Mouse (Mus musculus): Measurements from ENCODE around the gene Epha4. TPM values are rescaled to one million over a fixed set of nuclear protein-coding genes. Genes with fewer than 3 reads are reported as not detected.

Epha4 gene
- polyA plus RNA-seq, 1 experiment from 2014 or later, result 12.0 TPM

DNA sequence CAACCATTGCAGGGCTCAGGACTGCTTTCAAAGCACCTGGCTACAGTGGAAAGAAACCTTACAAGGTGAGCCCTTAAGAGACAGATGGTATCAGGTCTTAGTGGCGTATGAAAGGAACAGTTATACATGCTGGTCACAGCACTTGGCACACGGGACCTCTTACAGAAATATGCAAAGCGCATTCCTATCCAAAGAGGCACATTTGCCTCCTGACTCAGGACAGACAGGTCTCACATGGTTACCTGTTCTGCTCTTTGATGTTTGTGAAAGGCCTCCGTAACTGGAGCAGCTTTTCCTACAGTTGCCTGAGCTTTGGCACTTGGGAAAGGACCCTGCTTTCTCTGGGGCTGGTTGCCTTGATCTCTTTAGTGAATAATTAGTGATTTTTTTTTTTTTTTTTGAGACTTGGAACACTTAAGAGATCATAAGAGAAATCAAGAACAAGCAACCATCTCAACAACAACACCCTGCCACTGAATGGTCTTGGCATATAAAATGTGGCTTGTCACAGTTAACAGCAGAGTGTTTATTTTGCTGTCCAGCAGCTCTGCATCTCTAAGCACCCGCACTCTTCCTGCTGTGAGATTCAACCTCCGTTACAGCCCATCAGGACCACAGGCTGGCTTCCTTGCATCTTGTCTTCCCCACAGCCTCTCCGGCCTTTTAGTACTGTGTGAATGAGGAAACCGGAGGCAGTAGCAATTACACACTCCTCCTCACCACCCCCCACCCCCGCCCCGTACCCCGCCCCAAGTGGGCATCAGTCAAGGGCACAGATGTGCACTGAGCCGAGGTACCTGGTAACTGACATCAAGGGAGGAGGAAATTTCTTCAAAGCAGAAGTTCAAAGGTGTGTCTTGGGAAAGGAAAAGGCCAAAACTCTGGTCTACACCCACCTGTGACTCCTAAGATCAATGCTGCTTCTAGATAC is 41.2 kb downstream of the Epha4 start:
- Histone ChIP-seq H3K4me1 (replicated peaks; ENCODE audit: insufficient read depth, low read length) (no peaks in the 10 kb centered on the region; the same call in 1 of the 2 replicates), H3K27me3 (ENCODE audit: insufficient read depth, low read length) (no peaks in the 10 kb centered on the region), H3K36me3 (ENCODE audit: insufficient read depth, low read length) (no peaks in the 10 kb centered on the region), H3K9ac (ENCODE audit: low read depth, low read length) (no peak overlapping the region), H3K9me3 (replicated peaks; ENCODE audit: low read length) (no peaks in the 10 kb centered on the region), H3K4me3 (replicated peaks; ENCODE audit: low read depth, low read length) (no peak overlapping the region), H3K27ac (no peak overlapping the region), H3K4me2 (ENCODE audit: low read length) (no peak overlapping the region)
- WGBS, result 35% methylated on average over 12 of the region's 12 CpGs
- DNase-seq (ENCODE audit: low spot score), result no peak
- no peak for ATAC-seq (replicated peaks; ENCODE audit: low FRiP score, low read depth)
- TF ChIP-seq CTCF (IDR thresholded peaks at IDR 0.05; ENCODE audit: low read depth), result no peak

DNA sequence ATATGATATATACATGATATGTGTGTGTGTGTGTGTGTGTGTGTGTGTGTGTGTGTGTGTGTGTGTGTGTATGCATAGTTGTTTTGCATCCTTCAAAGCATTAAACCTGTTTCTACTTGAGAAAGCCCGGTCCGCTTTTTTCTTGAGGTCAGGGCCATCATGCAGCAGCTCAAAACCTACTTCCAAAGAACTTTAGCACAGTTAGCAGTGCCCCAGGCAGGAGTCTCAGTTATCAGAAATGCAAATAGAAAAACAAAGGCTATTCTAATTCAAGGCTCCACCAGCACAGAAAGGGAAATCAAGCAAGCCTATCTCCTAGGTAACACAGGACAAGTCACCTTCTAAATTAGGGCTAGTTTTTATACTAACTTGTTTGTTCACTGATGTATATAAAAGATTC is 42.3 kb downstream of the Epha4 start:
- Histone ChIP-seq H3K36me3 (ENCODE audit: insufficient read depth, low read length) (no peaks in the 10 kb centered on the region), H3K4me3 (replicated peaks; ENCODE audit: low read depth, low read length) (no peak overlapping the region), H3K27ac (no peak overlapping the region), H3K4me1 (replicated peaks; ENCODE audit: insufficient read depth, low read length) (no peaks in the 10 kb centered on the region; the same call in 1 of the 2 replicates), H3K9ac (ENCODE audit: low read depth, low read length) (no peak overlapping the region), H3K4me2 (ENCODE audit: low read length) (no peak overlapping the region), H3K27me3 (ENCODE audit: insufficient read depth, low read length) (no peaks in the 10 kb centered on the region), H3K9me3 (replicated peaks; ENCODE audit: low read length) (no peaks in the 10 kb centered on the region)
- ATAC-seq (replicated peaks; ENCODE audit: low FRiP score, low read depth) (no peak), DNase-seq (ENCODE audit: low spot score) (no peak)
- 75% methylated on average over 2 of the region's 2 CpGs for WGBS
- TF ChIP-seq CTCF (IDR thresholded peaks at IDR 0.05; ENCODE audit: low read depth), result no peak

DNA sequence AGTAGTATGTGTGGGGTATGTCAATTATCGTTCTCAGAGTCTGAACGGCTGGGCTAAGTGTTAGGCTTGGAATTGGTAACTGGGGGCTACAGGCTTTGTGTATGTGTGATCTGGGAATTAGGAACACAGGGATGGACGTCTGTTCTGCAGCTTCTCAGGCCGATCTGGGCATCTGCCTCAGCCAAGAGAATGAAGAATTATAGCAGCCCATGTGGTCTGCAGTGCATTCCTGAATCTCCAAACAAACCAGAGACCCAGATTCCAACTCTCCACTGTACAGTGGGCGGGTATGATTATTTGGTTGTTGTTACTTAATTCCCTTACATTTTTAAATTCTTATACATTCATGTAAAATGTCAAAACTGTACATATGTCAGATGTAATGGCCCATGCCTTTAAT is 43.4 kb downstream of the Epha4 start:
- Histone ChIP-seq H3K4me3 (replicated peaks; ENCODE audit: low read depth, low read length) (no peak overlapping the region), H3K27me3 (ENCODE audit: insufficient read depth, low read length) (no peaks in the 10 kb centered on the region), H3K9ac (ENCODE audit: low read depth, low read length) (no peak overlapping the region), H3K4me1 (replicated peaks; ENCODE audit: insufficient read depth, low read length) (no peaks in the 10 kb centered on the region; the same call in 1 of the 2 replicates), H3K4me2 (ENCODE audit: low read length) (no peak overlapping the region), H3K36me3 (ENCODE audit: insufficient read depth, low read length) (no peaks in the 10 kb centered on the region), H3K27ac (no peak overlapping the region), H3K9me3 (replicated peaks; ENCODE audit: low read length) (no peaks in the 10 kb centered on the region)
- DNase-seq (ENCODE audit: low spot score), result no peak
- ATAC-seq (replicated peaks; ENCODE audit: low FRiP score, low read depth), result no peak
- WGBS, result 68% methylated on average over 5 of the region's 5 CpGs
- no peak for TF ChIP-seq CTCF (IDR thresholded peaks at IDR 0.05; ENCODE audit: low read depth)

DNA sequence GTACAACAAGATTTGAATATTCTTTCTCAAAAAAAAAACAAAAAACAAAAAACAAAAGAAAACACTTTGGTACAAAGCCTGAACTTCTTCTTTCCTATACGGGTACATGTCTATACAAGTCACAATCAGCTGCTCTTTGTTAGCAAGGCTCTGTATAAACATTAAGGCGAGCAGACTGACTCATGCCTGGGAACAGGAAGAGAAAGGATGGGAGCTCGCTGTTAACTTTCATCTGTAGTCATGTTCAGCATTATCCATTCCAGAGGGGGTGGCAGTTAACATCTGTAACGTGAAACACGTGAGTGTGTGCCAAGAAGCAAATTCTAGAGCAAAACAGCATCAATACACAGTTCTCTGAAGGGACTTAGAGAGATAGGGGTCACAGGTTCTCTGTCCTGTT is 43.9 kb downstream of the Epha4 start:
- no peaks in the 10 kb centered on the region for H3K27me3 ChIP-seq (ENCODE audit: insufficient read depth, low read length)
- ATAC-seq (replicated peaks; ENCODE audit: low FRiP score, low read depth) (no peak), DNase-seq (ENCODE audit: low spot score) (no peak)
- no peaks in the 10 kb centered on the region for H3K36me3 ChIP-seq (ENCODE audit: insufficient read depth, low read length)
- TF ChIP-seq CTCF (IDR thresholded peaks at IDR 0.05; ENCODE audit: low read depth), result no peak
- no peak overlapping the region for H3K9ac ChIP-seq (ENCODE audit: low read depth, low read length)
- no peak overlapping the region for H3K27ac ChIP-seq
- H3K4me3 ChIP-seq (replicated peaks; ENCODE audit: low read depth, low read length), result no peak overlapping the region
- H3K9me3 ChIP-seq (replicated peaks; ENCODE audit: low read length), result no peaks in the 10 kb centered on the region
- 53% methylated on average over 5 of the region's 5 CpGs for WGBS
- H3K4me1 ChIP-seq (replicated peaks; ENCODE audit: insufficient read depth, low read length), result no peaks in the 10 kb centered on the region; the same call in 1 of the 2 replicates
- no peak overlapping the region for H3K4me2 ChIP-seq (ENCODE audit: low read length)

DNA sequence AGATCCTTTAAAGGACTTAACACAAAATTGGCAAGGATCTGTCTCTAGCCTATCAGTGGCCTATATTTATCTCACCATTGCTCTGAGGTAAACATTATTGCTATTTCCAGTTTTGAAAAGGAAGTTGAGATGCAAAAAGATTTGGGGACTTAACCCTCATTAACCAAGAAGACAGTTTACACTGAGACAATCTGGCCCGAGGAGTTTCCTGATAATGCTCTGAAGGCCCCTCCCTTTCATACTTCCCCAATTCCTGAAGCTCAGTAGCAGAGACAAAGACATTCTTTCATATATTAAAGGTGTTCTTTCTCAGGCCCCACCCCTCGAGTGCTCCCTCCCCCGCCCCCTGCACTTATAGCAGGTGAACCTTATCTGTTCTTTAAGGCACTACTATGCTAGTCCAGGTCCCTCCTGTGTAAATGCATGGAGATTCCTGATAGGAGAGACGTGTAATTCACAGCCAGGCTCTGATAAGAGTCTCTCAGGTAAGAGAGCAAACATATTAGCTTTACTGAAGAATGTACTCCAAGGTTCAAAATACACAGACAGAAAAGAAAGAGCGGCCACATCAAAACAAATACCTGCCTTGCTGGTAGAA is 46.1 kb downstream of the Epha4 start:
- H3K36me3 ChIP-seq (ENCODE audit: insufficient read depth, low read length), result no peaks in the 10 kb centered on the region
- H3K4me3 ChIP-seq (replicated peaks; ENCODE audit: low read depth, low read length), result no peak overlapping the region
- H3K27ac ChIP-seq, result no peak overlapping the region
- TF ChIP-seq CTCF (IDR thresholded peaks at IDR 0.05; ENCODE audit: low read depth), result no peak
- DNase-seq (ENCODE audit: low spot score), result no peak
- no peaks in the 10 kb centered on the region for H3K9me3 ChIP-seq (replicated peaks; ENCODE audit: low read length)
- no peaks in the 10 kb centered on the region for H3K27me3 ChIP-seq (ENCODE audit: insufficient read depth, low read length)
- ATAC-seq (replicated peaks; ENCODE audit: low FRiP score, low read depth), result no peak
- H3K9ac ChIP-seq (ENCODE audit: low read depth, low read length), result no peak overlapping the region
- H3K4me2 ChIP-seq (ENCODE audit: low read length), result no peak overlapping the region
- H3K4me1 ChIP-seq (replicated peaks; ENCODE audit: insufficient read depth, low read length), result no peaks in the 10 kb centered on the region; the same call in 1 of the 2 replicates
- WGBS, result 72% methylated on average over 5 of the region's 5 CpGs

DNA sequence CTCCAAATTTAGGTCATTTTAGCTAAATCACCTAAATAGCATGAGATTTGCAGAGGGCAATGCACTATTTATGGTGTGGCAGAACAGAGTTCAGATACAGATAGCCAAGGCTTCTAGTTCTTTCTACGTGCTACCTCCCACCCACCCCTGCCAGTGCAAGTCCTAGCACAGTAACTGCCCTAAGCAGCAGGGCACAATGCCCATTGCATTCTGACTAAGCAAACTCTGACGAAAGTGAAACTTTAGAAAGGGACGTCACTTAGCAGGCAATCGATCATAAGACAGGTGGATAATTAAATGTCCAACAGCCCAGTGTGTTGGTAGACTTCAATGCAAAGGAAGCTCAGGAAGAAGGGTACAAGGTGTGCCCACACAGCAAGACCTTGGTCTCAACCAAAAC is 49.4 kb downstream of the Epha4 start:
- peaks cover 11% of the 10 kb centered on the region; the same call in 1 of the 2 replicates for H3K4me1 ChIP-seq (replicated peaks; ENCODE audit: insufficient read depth, low read length)
- 53% methylated on average over 4 of the region's 4 CpGs for WGBS
- H3K27me3 ChIP-seq (ENCODE audit: insufficient read depth, low read length), result no peaks in the 10 kb centered on the region
- H3K4me3 ChIP-seq (replicated peaks; ENCODE audit: low read depth, low read length), result no peak overlapping the region
- no peak overlapping the region for H3K9ac ChIP-seq (ENCODE audit: low read depth, low read length)
- no peaks in the 10 kb centered on the region for H3K36me3 ChIP-seq (ENCODE audit: insufficient read depth, low read length)
- ATAC-seq (replicated peaks; ENCODE audit: low FRiP score, low read depth), result no peak
- no peak overlapping the region for H3K4me2 ChIP-seq (ENCODE audit: low read length)
- H3K9me3 ChIP-seq (replicated peaks; ENCODE audit: low read length), result no peaks in the 10 kb centered on the region
- no peak for TF ChIP-seq CTCF (IDR thresholded peaks at IDR 0.05; ENCODE audit: low read depth)
- DNase-seq (ENCODE audit: low spot score), result no peak
- H3K27ac ChIP-seq, result no peak overlapping the region
